Mouse (Mus musculus): ENCODE results near the gene Icam2. TPM values are rescaled to one million over a fixed set of nuclear protein-coding genes. Genes with fewer than 3 reads are reported as not detected.
A peak's percentile ranks its signal among the peaks of the same experiment; 100 is the strongest.

Icam2 gene
- total and polyA plus RNA-seq, 3 experiments, result 15.3 to 40.1 (median 26.7) TPM

- Histone ChIP-seq H3K4me3 (replicated peaks in 1 of 3; ENCODE audit: low read depth in 2 of 3, low read length in 2 of 3, poor library complexity in 1 of 3) (no peak overlapping the region), H3K9ac (ENCODE audit: insufficient read depth, low read depth) (peak overlapping the region; percentile 41; the same call in 1 of the 2 replicates), H3K27ac (ENCODE audit: insufficient read depth, low read depth) (peak overlapping the region; percentile 57), H3K4me1 (ENCODE audit: control insufficient read depth in 1 of 2, insufficient read depth in 2 of 2) (peaks cover 22 to 43% of the 10 kb centered on the region in 2 experiments), H3K4me2 (ENCODE audit: insufficient read depth, low read depth, poor library complexity, severe bottlenecking) (no peak overlapping the region), H3K9me3 (replicated peaks; ENCODE audit: low read length) (no peaks in the 10 kb centered on the region), H3K36me3 (replicated peaks in 1 of 2; ENCODE audit: control insufficient read depth in 1 of 2, insufficient read depth in 1 of 2, low read length in 1 of 2) (peaks cover 59 to 65% of the 10 kb centered on the region in 2 experiments), H3K27me3 (replicated peaks) (no peaks in the 10 kb centered on the region), H3K79me2 (replicated peaks; ENCODE audit: control insufficient read depth, extremely low read depth, insufficient read depth, poor library complexity, severe bottlenecking) (peaks cover 6% of the 10 kb centered on the region; the same call in 1 of the 2 replicates)
- no peak for DNase-seq (ENCODE audit: extremely low read depth)
- in situ Hi-C loops (cut with MboI; ENCODE audit: low pct_ligation_motif_present, low pct_unique_long_range_greater_than_20kb, low sequenced_read_pairs), result no loop called here
- TF ChIP-seq POLR2A (IDR thresholded peaks at IDR 0.05; ENCODE audit: low read depth, low read length) (no peak), NELFE (IDR thresholded peaks at IDR 0.05; ENCODE audit: low read depth, low read length) (no peak), HCFC1 (IDR thresholded peaks at IDR 0.05; ENCODE audit: low read depth, low read length) (no peak), SMC3 (IDR thresholded peaks at IDR 0.05; ENCODE audit: low read depth, low read length) (no peak), KAT2A (IDR thresholded peaks at IDR 0.05; ENCODE audit: insufficient replicate concordance, low read length) (no peak), TCF12 (IDR thresholded peaks at IDR 0.05; ENCODE audit: low read depth, low read length) (no peak), POLR2AphosphoS2 (IDR thresholded peaks at IDR 0.05; ENCODE audit: low read depth, low read length) (no peak), JUN (IDR thresholded peaks at IDR 0.05; ENCODE audit: insufficient read depth, low read depth, low read length) (no peak), TBP (conservative IDR thresholded peaks at IDR 0.05; ENCODE audit: low read depth, low read length) (no peak), MYC (IDR thresholded peaks at IDR 0.05; ENCODE audit: low read depth, low read length) (no peak), ETS1 (conservative IDR thresholded peaks at IDR 0.05; ENCODE audit: low read depth, low read length) (no peak), ZMIZ1 (IDR thresholded peaks at IDR 0.05; ENCODE audit: low read depth, low read length) (no peak), MAX (IDR thresholded peaks at IDR 0.05; ENCODE audit: low read length) (no peak), E2F4 (IDR thresholded peaks at IDR 0.05; ENCODE audit: insufficient replicate concordance, low read depth, low read length) (no peak)
- dilution Hi-C loops (cut with MboI; ENCODE audit: extremely low pct_ligation_motif_present, extremely low pct_unique_long_range_greater_than_20kb, low sequenced_read_pairs), result no loop called here
These were observed 40.7 kb upstream of the Icam2 start for GRCm38 (mm10) chr11:106428556-106428955.

- no peak overlapping the region for H3K4me3 ChIP-seq (replicated peaks in 1 of 3; ENCODE audit: low read depth in 2 of 3, low read length in 2 of 3, poor library complexity in 1 of 3)
- H3K27ac ChIP-seq (ENCODE audit: insufficient read depth, low read depth), result peak overlapping the region; percentile 57
- no peaks in the 10 kb centered on the region for H3K27me3 ChIP-seq (replicated peaks)
- no peaks in the 10 kb centered on the region for H3K9me3 ChIP-seq (replicated peaks; ENCODE audit: low read length)
- peak; percentile 50 for DNase-seq (ENCODE audit: extremely low read depth)
- H3K4me2 ChIP-seq (ENCODE audit: insufficient read depth, low read depth, poor library complexity, severe bottlenecking), result no peak overlapping the region
- in situ Hi-C loops (cut with MboI; ENCODE audit: low pct_ligation_motif_present, low pct_unique_long_range_greater_than_20kb, low sequenced_read_pairs), result no loop called here
- TF ChIP-seq IRF4 (IDR thresholded peaks at IDR 0.05; ENCODE audit: low read depth, low read length), result peak; percentile 84
- TF ChIP-seq NRF1 (IDR thresholded peaks at IDR 0.05; ENCODE audit: low read depth, low read length), result no peak
- TF ChIP-seq SIN3A (IDR thresholded peaks at IDR 0.05; ENCODE audit: low read length), result no peak; the same call in 1 of the 2 replicates
- TF ChIP-seq ZKSCAN1 (IDR thresholded peaks at IDR 0.05; ENCODE audit: borderline replicate concordance, low read depth, low read length), result no peak
- peaks cover 22 to 43% of the 10 kb centered on the region in 2 experiments for H3K4me1 ChIP-seq (ENCODE audit: control insufficient read depth in 1 of 2, insufficient read depth in 2 of 2)
- H3K79me2 ChIP-seq (replicated peaks; ENCODE audit: control insufficient read depth, extremely low read depth, insufficient read depth, poor library complexity, severe bottlenecking), result peaks cover 6% of the 10 kb centered on the region; the same call in 1 of the 2 replicates
- H3K36me3 ChIP-seq (replicated peaks in 1 of 2; ENCODE audit: control insufficient read depth in 1 of 2, insufficient read depth in 1 of 2, low read length in 1 of 2), result peaks cover 61 to 66% of the 10 kb centered on the region in 2 experiments
- dilution Hi-C loops (cut with MboI; ENCODE audit: extremely low pct_ligation_motif_present, extremely low pct_unique_long_range_greater_than_20kb, low sequenced_read_pairs), result no loop called here
- H3K9ac ChIP-seq (ENCODE audit: insufficient read depth, low read depth), result peak overlapping the region; percentile 41; the same call in 1 of the 2 replicates
These were observed 40.2 kb upstream of the Icam2 start for GRCm38 (mm10) chr11:106428106-106428505.
